Mouse (Mus musculus) kidney, embryonic 14.5 days (tissue): ENCODE measurements around the gene Tex52. TPM values are rescaled to one million over a fixed set of nuclear protein-coding genes. Genes with fewer than 3 reads are reported as not detected.

Experiments used
- ATAC-seq: fragments of 200-750 bp; cut with Nextera tagmentation; 2 replicates; pipeline ENCODE4 v1.8.0; 2017; ENCODE audit warnings: moderate number of reproducible peaks, mild to moderate bottlenecking, moderate TSS enrichment, moderate library complexity; ENCODE audit not compliant: low FRiP score, low TSS enrichment
- H3K27ac ChIP-seq: fragments of 300-500 bp; sonication (generic); 2 replicates; pipeline ENCODE4 v1.5.1; 2014; ENCODE audit warnings: low read depth, mild to moderate bottlenecking, low read length, moderate library complexity, mixed read lengths
- H3K27me3 ChIP-seq: fragments of 300-500 bp; sonication (generic); 2 replicates; pipeline ENCODE4 v1.6.1; 2014; ENCODE audit warnings: mild to moderate bottlenecking, low read length; ENCODE audit not compliant: control insufficient read depth, insufficient read depth
- H3K36me3 ChIP-seq: fragments of 300-500 bp; sonication (generic); 2 replicates; pipeline ENCODE4 v1.6.1; 2014; ENCODE audit warnings: low read length, mixed read lengths; ENCODE audit not compliant: control insufficient read depth, insufficient read depth
- H3K4me1 ChIP-seq: fragments of 300-500 bp; sonication (generic); 2 replicates; pipeline ENCODE4 v1.6.1; 2014; ENCODE audit warnings: low read length, mixed read lengths; ENCODE audit not compliant: control insufficient read depth, insufficient read depth
- H3K4me2 ChIP-seq: fragments of 300-500 bp; sonication (generic); replicated peaks from 2 replicates; pipeline ENCODE4 v1.6.1; 2014; ENCODE audit warnings: low read depth, mild to moderate bottlenecking, low read length
- H3K4me3 ChIP-seq: fragments of 300-500 bp; sonication (generic); 2 replicates; pipeline ENCODE4 v1.5.1; 2014; ENCODE audit warnings: mild to moderate bottlenecking, low read length
- H3K9ac ChIP-seq: fragments of 300-500 bp; sonication (generic); 2 replicates; pipeline ENCODE4 v1.6.1; 2014; ENCODE audit warnings: low read depth, mild to moderate bottlenecking, low read length, moderate library complexity
- H3K9me3 ChIP-seq: fragments of 300-500 bp; sonication (generic); 2 replicates; pipeline ENCODE4 v1.6.1; 2016; ENCODE audit warnings: low read length; ENCODE audit not compliant: control insufficient read depth
- WGBS: fragments of 180-500 bp; shearing (Covaris S2); extraction: QIAGEN DNeasy Blood & Tissue Kit; methylation state at CpG from one replicate; pipeline ENCODE4 v1.1.7; 2014; 5-methylcytosine and 5-hydroxymethylcytosine counted together
- polyA plus RNA-seq: library from polyadenylated mRNA; unstranded; fragments of >200 nt; fragmentation: Nextera tagmentation; extraction: Ambion mirVana; gene quantifications from 2 replicates; pipeline ENCODE4 v1.2.1, GENCODE M21; 2014

Gene Tex52
- polyA plus RNA-seq, 1 experiment from 2014 or later = 0.26 TPM

- Histone ChIP-seq H3K27ac (no peak overlapping the region), H3K36me3 (peaks cover 87% of the 10 kb centered on the region), H3K9me3 (no peaks in the 10 kb centered on the region), H3K27me3 (no peaks in the 10 kb centered on the region), H3K4me3 (no peak overlapping the region), H3K4me1 (peaks cover 13% of the 10 kb centered on the region), H3K4me2 (no peak overlapping the region), H3K9ac (no peak overlapping the region)
- WGBS = 87% methylated on average over 13 of the region's 13 CpGs
- no peak for ATAC-seq
Observed at GRCm38 (mm10) chr6:128432356-128432915, 57.2 kb downstream of the Tex52 start.

GRCm38 (mm10) chr6:128433566-128433965, 58.3 kb downstream of the Tex52 start:
- no peaks in the 10 kb centered on the region for H3K9me3 ChIP-seq
- H3K4me3 ChIP-seq = no peak overlapping the region
- H3K27ac ChIP-seq = no peak overlapping the region
- peaks cover 77% of the 10 kb centered on the region for H3K36me3 ChIP-seq
- no peak for ATAC-seq
- 95% methylated on average over 13 of the region's 13 CpGs for WGBS
- H3K4me2 ChIP-seq = no peak overlapping the region
- no peaks in the 10 kb centered on the region for H3K27me3 ChIP-seq
- no peak overlapping the region for H3K9ac ChIP-seq
- H3K4me1 ChIP-seq = peaks cover 13% of the 10 kb centered on the region

Other genes starting within 250 kb of the Tex52 start
- gene Tspan9, start 231.9 kb upstream of the Tex52 start, polyA plus RNA-seq = 96.6 and 100 TPM in 2 replicates
- gene Tead4, start 74.6 kb upstream of the Tex52 start, polyA plus RNA-seq = 1.5 and 2.2 TPM in 2 replicates
- 22.3 and 28.1 TPM in 2 replicates for gene Tulp3, start 19.6 kb upstream of the Tex52 start, polyA plus RNA-seq
- gene Rhno1, start 12.5 kb upstream of the Tex52 start, polyA plus RNA-seq = 132 and 137 TPM in 2 replicates
- 26.7 and 48.2 TPM in 2 replicates for gene Foxm1, start 12.5 kb upstream of the Tex52 start, polyA plus RNA-seq
- gene Gm44596, start within 50 bp of the Tex52 start, polyA plus RNA-seq = not detected in 2 replicates
- 13.3 and 17.9 TPM in 2 replicates for gene Nrip2, start 23.8 kb downstream of the Tex52 start, polyA plus RNA-seq
- gene Itfg2, start 49.5 kb downstream of the Tex52 start, polyA plus RNA-seq = 24.0 and 35.7 TPM in 2 replicates
- gene Fkbp4, start 63.2 kb downstream of the Tex52 start, polyA plus RNA-seq = 400 and 513 TPM in 2 replicates
- 0.07 and 1.0 TPM in 2 replicates for gene Pzp, start 151.3 kb downstream of the Tex52 start, polyA plus RNA-seq
- 0.26 and 0.30 TPM in 2 replicates for gene A2ml1, start 206.2 kb downstream of the Tex52 start, polyA plus RNA-seq
- gene Klrb1a, start 248.1 kb downstream of the Tex52 start, polyA plus RNA-seq = 0.46 TPM in 1 of 2 replicates, not detected in the other